Mouse (Mus musculus) MEL (cell line): Measurements from ENCODE around the gene Prss46. TPM values are rescaled to one million over a fixed set of nuclear protein-coding genes. Genes with fewer than 3 reads are reported as not detected.

Experiments
- DNase-seq: peaks from one replicate; pipeline ENCODE4 v3.0.0; 2011; ENCODE audit warnings: low read depth, low spot score
- H3K27ac ChIP-seq: 2 replicates; pipeline ENCODE4 v1.5.1; 2012; ENCODE audit warnings: low read depth, mild to moderate bottlenecking, control low read depth, low read length, moderate library complexity; ENCODE audit not compliant: control insufficient read depth
- H3K27me3 ChIP-seq, 2 experiments: fragments of 150-350 bp in 1 of 2; sonication (generic) in 1 of 2; 2 replicates each; pipeline ENCODE4 v1.6.1; 2012; ENCODE audit warnings: low read length in 2 of 2, mild to moderate bottlenecking in 2 of 2, improper control_type of control experiment in 1 of 2, moderate library complexity in 1 of 2; ENCODE audit not compliant: insufficient read depth in 2 of 2, control insufficient read depth in 1 of 2
- H3K36me3 ChIP-seq, 2 experiments: 2 replicates each; pipeline ENCODE4 v1.6.1; 2012 to 2014; ENCODE audit warnings: low read length in 2 of 2, improper control_type of control experiment in 1 of 2, inconsistent platforms in 1 of 2, mild to moderate bottlenecking in 1 of 2; ENCODE audit not compliant: insufficient read depth in 2 of 2, control insufficient read depth in 1 of 2
- H3K4me1 ChIP-seq, 2 experiments: fragments of 150-350 bp in 1 of 2; sonication (generic) in 1 of 2; 2 replicates each; pipeline ENCODE4 v1.6.1; 2012; ENCODE audit warnings: low read length in 2 of 2, improper control_type of control experiment in 1 of 2, mild to moderate bottlenecking in 1 of 2; ENCODE audit not compliant: insufficient read depth in 2 of 2, control insufficient read depth in 1 of 2
- H3K4me3 ChIP-seq, 2 experiments: fragments of 150-350 bp in 1 of 2; sonication (generic) in 1 of 2; 2 replicates each; pipeline ENCODE4 v1.5.1; 2012; ENCODE audit warnings: low read depth in 2 of 2, low read length in 2 of 2, mild to moderate bottlenecking in 2 of 2, moderate library complexity in 2 of 2, control low read depth in 1 of 2, improper control_type of control experiment in 1 of 2; ENCODE audit not compliant: control insufficient read depth in 1 of 2, insufficient read depth in 1 of 2
- H3K79me2 ChIP-seq: 2 replicates; pipeline ENCODE4 v1.6.1; 2012; ENCODE audit warnings: mild to moderate bottlenecking, low read length, moderate library complexity; ENCODE audit not compliant: control insufficient read depth, poor library complexity, insufficient read depth
- H3K9ac ChIP-seq: 2 replicates; pipeline ENCODE4 v1.6.1; 2012; ENCODE audit warnings: low read depth, mild to moderate bottlenecking, control low read depth, low read length, moderate library complexity; ENCODE audit not compliant: control insufficient read depth, poor library complexity, severe bottlenecking
- H3K9me3 ChIP-seq: fragments of 150-350 bp; sonication (generic); replicated peaks from 2 replicates; pipeline ENCODE4 v1.6.1; 2012; ENCODE audit warnings: mild to moderate bottlenecking, low read length, improper control_type of control experiment, moderate library complexity; ENCODE audit not compliant: insufficient read depth
- CHD2 ChIP-seq: IDR thresholded peaks from 2 replicates; pipeline ENCODE4 v1.6.1; 2011; ENCODE audit warnings: low read length, improper control_type of control experiment
- ETS1 ChIP-seq: IDR thresholded peaks from 2 replicates; pipeline ENCODE4 v1.6.1; 2012; ENCODE audit warnings: low read depth, mild to moderate bottlenecking, inconsistent platforms, low read length, improper control_type of control experiment, moderate library complexity
- JUND ChIP-seq: IDR thresholded peaks from 2 replicates; pipeline ENCODE4 v1.6.1; 2011; ENCODE audit warnings: low read depth, mild to moderate bottlenecking, improper control_type of control experiment, low read length
- KAT2A ChIP-seq: conservative IDR thresholded peaks from 2 replicates; pipeline ENCODE4 v1.6.1; 2012; ENCODE audit warnings: low read depth, low read length, improper control_type of control experiment, inconsistent platforms
- MAFK ChIP-seq: IDR thresholded peaks from 2 replicates; pipeline ENCODE4 v1.6.1; 2011; ENCODE audit warnings: low read depth, mild to moderate bottlenecking, low read length, improper control_type of control experiment, borderline replicate concordance
- MAZ ChIP-seq: IDR thresholded peaks from 2 replicates; pipeline ENCODE4 v1.6.1; 2012; ENCODE audit warnings: low read depth, mild to moderate bottlenecking, inconsistent platforms, low read length, improper control_type of control experiment
- MEF2A ChIP-seq: IDR thresholded peaks from 2 replicates; pipeline ENCODE4 v1.6.1; 2014; ENCODE audit warnings: low read depth, mild to moderate bottlenecking, inconsistent platforms, low read length, improper control_type of control experiment; ENCODE audit not compliant: poor library complexity, insufficient replicate concordance, severe bottlenecking; ENCODE audit errors: extremely low read depth
- MXI1 ChIP-seq: IDR thresholded peaks from 2 replicates; pipeline ENCODE4 v1.6.1; 2011; ENCODE audit warnings: mild to moderate bottlenecking, low read depth, low read length, improper control_type of control experiment
- MYC ChIP-seq: IDR thresholded peaks from 2 replicates; pipeline ENCODE4 v1.6.1; 2011; ENCODE audit warnings: low read depth, mild to moderate bottlenecking, low read length, improper control_type of control experiment, moderate library complexity
- POLR2AphosphoS2 ChIP-seq: IDR thresholded peaks from 2 replicates; pipeline ENCODE4 v1.6.1; 2011; ENCODE audit warnings: low read length, improper control_type of control experiment
- RAD21 ChIP-seq: IDR thresholded peaks from 2 replicates; pipeline ENCODE4 v1.6.1; 2011; ENCODE audit warnings: mild to moderate bottlenecking, low read depth, low read length, improper control_type of control experiment
- USF1 ChIP-seq: IDR thresholded peaks from 2 replicates; pipeline ENCODE4 v1.6.1; 2014; ENCODE audit warnings: low read depth, mild to moderate bottlenecking, inconsistent platforms, low read length, improper control_type of control experiment, moderate library complexity
- USF2 ChIP-seq, 2 experiments: IDR thresholded peaks; 2 replicates each; pipeline ENCODE4 v1.6.1; 2011 to 2012; ENCODE audit warnings: improper control_type of control experiment in 2 of 2, low read length in 2 of 2, borderline replicate concordance in 1 of 2, inconsistent platforms in 1 of 2, low read depth in 1 of 2, mild to moderate bottlenecking in 1 of 2; ENCODE audit not compliant: insufficient read depth in 1 of 2
- ZNF384 ChIP-seq: IDR thresholded peaks from 2 replicates; pipeline ENCODE4 v1.6.1; 2012; ENCODE audit warnings: low read depth, mild to moderate bottlenecking, inconsistent platforms, low read length, improper control_type of control experiment
- polyA plus RNA-seq, 2 experiments: library from polyadenylated mRNA; stranded (reverse) in 1 of 2; unstranded in 1 of 2; fragments of >175 nt in 1 of 2; fragments of >200 nt in 1 of 2; gene quantifications; 2 replicates each; pipeline versions ENCODE4 v1.2.1 to v1.2.4; 2012; ENCODE audit warnings: low replicate concordance in 2 of 2, low read depth in 1 of 2; ENCODE audit not compliant: insufficient read length in 2 of 2, insufficient read depth in 1 of 2, missing spikeins in 1 of 2
- total RNA-seq: library from RNA; depleted of rRNA; stranded (reverse); fragments of 300-350 nt; gene quantifications from 2 replicates; pipeline ENCODE4 v1.2.3, GENCODE M21; 2012

The Prss46 gene
- total and polyA plus RNA-seq, 3 experiments = not detected

GRCm38 (mm10) chr9:110836112-110836511 is 8.2 kb upstream of the Prss46 start:
- H3K27ac ChIP-seq = no peak overlapping the region
- H3K9me3 ChIP-seq = no peaks in the 10 kb centered on the region
- no peaks in the 10 kb centered on the region for H3K36me3 ChIP-seq
- no peaks in the 10 kb centered on the region for H3K27me3 ChIP-seq
- H3K4me1 ChIP-seq = no peaks in the 10 kb centered on the region
- no peak overlapping the region for H3K4me3 ChIP-seq
- no peak for DNase-seq
- H3K9ac ChIP-seq = no peak overlapping the region
- no peaks in the 10 kb centered on the region for H3K79me2 ChIP-seq
- no peak for TF ChIP-seq USF2 (IDR thresholded peaks at IDR 0.05; ENCODE audit: borderline replicate concordance in 1 of 2, insufficient read depth in 1 of 2, low read depth in 1 of 2, low read length in 2 of 2)
- TF ChIP-seq CHD2 = no peak
- no peak for TF ChIP-seq MXI1
- no peak for TF ChIP-seq MAZ
- TF ChIP-seq RAD21 = no peak
- no peak for TF ChIP-seq MEF2A

DNA sequence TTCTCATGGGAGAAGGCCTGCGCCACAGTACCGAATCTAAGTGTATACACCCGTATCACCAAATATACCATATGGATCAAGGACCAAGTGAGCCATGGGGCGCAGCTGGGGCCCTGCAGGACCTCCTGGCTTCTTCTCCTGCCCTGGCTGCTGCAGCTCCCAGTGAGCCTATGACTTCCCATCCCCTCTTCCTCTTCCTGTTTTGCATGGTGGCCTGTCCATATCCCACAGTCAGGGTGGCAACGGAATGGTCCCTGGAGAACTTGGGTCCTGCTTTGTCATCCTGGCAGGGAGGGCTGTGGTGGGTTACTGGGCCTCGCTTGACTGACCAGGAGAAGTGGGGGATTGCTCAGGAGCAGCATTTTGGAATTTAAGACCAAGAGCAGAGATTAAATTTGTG is 3.4 kb upstream of the Prss46 start:
- DNase-seq = no peak
- TF ChIP-seq USF1 (no peak), JUND (no peak), KAT2A (no peak), ZNF384 (no peak), MYC (no peak), ETS1 (no peak), MAFK (no peak)
- Histone ChIP-seq H3K4me3 (no peak overlapping the region), H3K79me2 (no peaks in the 10 kb centered on the region), H3K9ac (no peak overlapping the region), H3K27me3 (no peaks in the 10 kb centered on the region), H3K27ac (no peak overlapping the region), H3K9me3 (no peaks in the 10 kb centered on the region), H3K36me3 (no peaks in the 10 kb centered on the region), H3K4me1 (no peaks in the 10 kb centered on the region)

- no peak for DNase-seq
- Histone ChIP-seq H3K4me1 (no peaks in the 10 kb centered on the region), H3K27me3 (no peaks in the 10 kb centered on the region), H3K27ac (no peak overlapping the region), H3K9me3 (no peaks in the 10 kb centered on the region), H3K4me3 (no peak overlapping the region), H3K79me2 (no peaks in the 10 kb centered on the region), H3K36me3 (no peaks in the 10 kb centered on the region), H3K9ac (no peak overlapping the region)
- no peak for TF ChIP-seq POLR2AphosphoS2
These were observed 2.9 kb upstream of the Prss46 start for GRCm38 (mm10) chr9:110841438-110841837.
